Mouse (Mus musculus) urinary bladder, postnatal 4 days (tissue): ENCODE results near the gene Col7a1.

Source experiments
- DNase-seq, 2 experiments: peaks; one replicate each; pipeline ENCODE4 v3.0.0; 2021 to 2022; ENCODE audit warnings: low spot score in 2 of 2

Gene Col7a1

DNA sequence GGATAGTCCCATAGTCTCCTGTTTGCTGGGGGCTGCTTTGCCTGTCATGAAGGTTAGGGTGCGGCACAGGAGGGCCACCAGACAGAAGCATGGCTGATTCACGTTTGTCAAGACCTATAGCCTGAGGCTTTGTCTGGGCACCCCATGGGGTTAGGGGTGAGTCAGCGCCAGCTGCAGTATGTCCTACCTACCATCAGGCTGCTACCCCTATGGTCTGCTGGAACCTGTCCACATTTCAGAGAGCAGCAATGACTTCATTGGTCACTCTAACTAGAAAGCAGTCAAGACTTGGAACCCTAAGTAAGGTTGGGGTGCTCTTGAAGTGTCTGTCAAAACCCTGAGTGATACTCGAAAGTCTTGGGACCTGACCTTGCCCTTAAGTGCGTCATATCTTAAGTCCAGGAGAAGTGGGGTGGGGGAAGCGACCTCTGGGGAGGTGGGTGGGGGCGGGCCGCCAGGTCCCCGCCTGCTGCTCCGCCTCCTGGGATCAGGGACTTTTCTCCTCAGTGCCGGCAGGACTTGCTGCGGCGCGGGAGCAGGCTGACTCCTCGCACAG, at the start of gene Col7a1:
Col7a1 (plus strand) TSS at position 506 of the 556 bp plus-strand sequence.
- DNase-seq, result no peak

DNA sequence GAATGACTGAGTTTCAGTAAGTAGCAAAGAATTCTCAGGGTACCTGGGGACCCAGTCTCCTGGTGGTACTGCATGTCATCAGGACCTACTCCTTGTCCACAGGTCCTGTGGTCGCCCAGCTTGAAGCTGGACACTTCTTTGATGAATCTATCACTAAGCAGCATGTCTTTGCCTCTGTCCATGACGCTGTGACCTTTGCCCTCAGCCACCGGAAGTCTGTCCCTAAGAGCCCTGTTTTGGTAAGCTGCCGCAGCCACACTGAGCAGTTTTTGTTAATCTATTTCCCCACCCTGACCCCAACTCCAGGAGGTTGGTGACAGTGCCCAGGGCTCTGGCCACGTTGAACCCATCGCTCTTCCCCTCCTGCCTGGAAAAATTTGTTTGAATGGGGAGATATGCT, 41.1 kb upstream of the Col7a1 start:
- no peak for DNase-seq

DNA sequence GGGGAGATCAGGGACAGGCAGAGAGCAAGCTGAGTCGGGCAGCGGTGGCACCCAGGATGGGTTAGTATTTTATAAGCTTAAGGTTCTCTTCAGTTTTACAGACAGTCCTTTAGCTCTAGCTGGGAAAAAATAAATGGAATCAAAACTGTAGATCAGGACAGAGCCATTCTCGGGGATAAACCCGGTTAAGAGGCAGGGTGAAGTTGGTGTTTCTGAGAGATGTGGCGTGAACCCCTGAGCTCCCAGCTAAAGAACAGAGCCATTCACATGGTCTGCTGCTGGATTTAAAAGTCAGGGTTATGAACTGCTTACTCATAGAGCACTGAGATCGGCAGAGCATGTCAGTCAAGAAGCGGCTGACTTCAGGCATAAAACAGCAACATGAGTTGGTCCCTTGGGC, 40.2 kb upstream of the Col7a1 start:
- DNase-seq, result no peak

GRCm38 (mm10) chr9:108913621-108914020, 39.8 kb upstream of the Col7a1 start:
- no peak for DNase-seq

DNA sequence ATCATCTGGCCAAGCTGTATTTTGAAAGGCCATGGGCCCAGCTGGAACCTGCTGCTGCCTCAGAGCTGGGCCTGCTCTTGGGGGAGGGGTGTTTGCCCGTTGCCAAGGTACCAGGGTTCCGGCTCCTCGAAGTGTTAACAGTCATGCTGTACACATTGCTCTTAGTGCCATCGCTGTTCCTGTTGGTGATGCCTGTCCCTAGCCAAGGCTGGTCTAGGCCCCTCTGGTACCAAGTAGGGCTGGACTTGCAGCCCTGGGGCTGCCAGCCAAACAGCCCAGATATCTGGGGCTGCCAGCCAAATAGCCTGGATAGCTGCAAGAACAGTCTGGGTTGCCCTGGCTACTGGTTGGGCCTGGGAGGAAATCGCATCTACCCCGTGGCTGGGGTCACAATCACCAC, 38.9 kb upstream of the Col7a1 start, which contains the start of gene Tmem89:
Tmem89 (plus strand) TSS at position 129 of the 400 bp plus-strand sequence.
- DNase-seq, result no peak

DNA sequence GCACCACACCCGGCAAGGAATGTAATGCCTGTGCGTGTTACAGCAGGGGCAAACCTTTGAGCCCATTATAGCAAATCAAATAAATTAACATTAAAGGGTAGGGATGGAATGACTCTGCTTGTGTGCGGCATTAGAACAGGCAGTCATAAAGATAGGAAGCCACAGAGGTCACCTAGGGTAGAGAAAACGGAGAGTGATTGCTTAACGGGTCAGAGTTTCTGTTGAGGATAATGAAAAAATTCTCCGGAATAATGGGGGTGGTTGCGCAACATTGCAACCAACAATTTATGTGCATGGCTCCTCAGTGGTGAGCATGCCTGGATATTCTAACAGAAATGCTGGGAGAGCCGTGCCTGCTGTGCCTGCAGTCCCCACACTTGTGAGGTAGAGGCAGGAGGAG, 27.5 kb upstream of the Col7a1 start:
- DNase-seq, result no peak

GRCm38 (mm10) chr9:108928424-108928823, 25.0 kb upstream of the Col7a1 start:
- DNase-seq, result no peak

DNA sequence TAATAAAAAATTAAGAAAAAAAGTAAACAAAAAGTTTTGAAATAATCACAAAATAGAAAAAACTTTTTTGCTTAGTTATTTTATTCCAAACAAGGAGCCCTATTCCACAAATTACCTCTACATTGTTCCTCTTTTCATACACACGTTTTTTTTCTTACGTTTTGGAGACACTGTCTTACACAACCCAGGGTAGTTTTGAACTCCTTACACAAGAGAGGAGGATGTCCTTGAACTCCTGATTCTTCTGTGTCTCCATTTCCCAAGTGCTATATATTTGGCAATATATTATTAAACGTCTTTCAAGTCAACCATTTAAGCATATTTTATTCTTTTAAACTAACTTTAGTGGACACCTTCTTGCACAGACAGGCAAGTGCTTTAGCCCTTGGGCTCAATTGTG, 17.4 kb upstream of the Col7a1 start:
- no peak for DNase-seq

DNA sequence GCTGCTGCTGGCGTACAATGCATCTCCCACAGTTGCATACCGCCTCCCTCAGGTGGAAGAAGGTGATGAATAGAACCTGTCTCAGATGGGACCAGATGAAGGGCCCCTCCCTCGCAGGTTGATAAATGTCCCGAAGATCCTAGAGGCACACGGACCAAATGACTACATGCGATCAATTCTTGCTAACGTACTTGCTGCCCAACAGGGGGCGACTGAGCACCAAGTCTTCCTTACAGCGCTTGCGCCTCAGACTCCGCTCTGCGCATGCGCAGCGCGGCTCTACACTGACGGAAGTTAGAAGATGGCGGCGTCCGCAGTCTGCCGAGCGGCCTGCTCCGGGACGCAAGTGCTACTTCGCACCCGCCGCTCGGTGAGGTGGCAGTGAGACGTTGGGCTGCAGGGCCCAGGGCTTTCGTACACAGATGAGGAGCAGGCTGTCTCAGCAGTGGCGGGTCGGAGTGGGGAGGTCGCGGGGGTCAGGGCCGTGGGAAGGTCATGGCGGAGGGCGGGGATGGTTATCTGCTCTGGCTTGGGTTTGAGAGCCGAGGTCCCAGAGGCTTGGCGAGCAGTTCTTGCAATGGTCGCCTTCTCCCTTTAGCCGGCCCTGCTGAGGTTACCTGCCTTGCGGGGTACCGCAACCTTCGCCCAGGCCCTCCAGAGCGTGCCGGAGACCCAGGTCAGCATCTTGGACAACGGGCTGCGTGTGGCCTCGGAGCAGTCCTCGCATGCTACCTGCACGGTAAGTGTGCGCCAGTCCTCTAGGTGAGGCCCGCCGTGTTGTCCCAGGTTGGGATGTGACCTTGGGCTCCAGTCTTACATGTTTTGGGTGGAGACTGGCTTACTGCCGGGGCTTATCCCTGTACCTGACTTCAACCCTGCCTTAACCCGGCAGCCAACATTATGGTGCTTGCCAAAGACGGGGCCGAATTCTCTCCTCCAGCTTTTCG, 16.7 kb upstream of the Col7a1 start, which contains the start of gene Uqcrc1:
Uqcrc1 (plus strand) TSS at position 216 of the 947 bp plus-strand sequence.
- DNase-seq, result peak; percentile 90 to 95

DNA sequence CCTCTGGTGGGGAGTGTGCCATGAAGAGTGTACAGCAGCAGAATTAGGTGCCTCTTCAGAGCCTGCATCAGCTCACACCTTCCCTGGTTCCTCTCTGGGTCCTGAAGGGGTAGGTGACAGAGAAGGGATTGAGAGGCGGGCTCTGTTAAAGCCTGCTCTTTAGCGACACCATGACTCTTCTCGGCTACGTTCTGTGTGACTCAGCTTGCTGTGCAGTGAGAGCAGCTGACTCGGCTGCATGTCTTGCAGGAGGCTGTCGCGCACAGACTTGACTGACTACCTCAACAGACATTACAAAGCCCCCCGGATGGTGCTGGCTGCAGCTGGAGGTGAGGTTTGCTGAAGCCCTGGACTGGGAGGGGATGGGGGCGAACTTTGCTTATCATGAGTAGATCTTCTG, 8.3 kb upstream of the Col7a1 start:
- no peak for DNase-seq

- no peak for DNase-seq
Measured at GRCm38 (mm10) chr9:108945608-108946007, 7.8 kb upstream of the Col7a1 start.

GRCm38 (mm10) chr9:108949231-108949966, 4.0 kb upstream of the Col7a1 start:
- peak in 1 of 2 experiments; percentile 50 for DNase-seq

DNA sequence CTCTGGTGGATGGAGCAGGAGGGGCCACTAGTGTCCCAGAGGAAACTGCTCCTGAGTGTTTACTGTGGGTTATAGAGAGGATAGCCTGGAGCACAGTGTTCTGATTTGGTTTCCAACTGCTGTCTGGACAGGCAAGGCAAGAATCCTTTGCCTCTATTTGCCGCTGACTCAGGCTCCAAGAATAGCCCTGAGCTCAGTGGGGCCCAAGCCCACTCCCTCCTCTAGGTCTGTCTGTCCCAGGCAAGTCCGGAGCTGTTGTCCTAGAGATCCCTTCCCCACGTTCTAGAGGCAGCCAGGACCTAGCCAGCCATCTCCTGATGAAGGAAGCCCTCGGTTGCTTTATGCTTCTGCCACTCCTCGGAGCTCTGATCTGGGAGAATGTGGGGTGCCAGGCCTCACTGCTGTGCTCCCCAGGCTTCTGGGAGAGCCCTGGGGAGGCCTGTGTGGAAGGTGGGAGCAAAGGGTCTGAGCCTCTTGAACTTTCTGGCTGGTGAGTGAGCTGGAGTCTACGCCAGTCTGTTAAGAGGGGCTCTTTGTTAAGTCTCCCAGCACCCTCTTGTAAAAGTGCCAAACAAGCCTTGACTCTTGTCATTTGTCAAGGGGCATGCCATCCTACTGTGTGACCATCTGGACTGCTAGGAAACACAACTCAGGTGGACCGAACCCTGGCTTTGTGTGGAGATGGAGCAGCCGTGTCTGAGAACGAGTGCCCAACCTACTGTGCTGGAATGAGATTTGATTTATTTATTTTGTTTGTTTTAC, 3.2 kb upstream of the Col7a1 start:
- DNase-seq, result no peak

- DNase-seq, result no peak
Measured at GRCm38 (mm10) chr9:108955241-108955640, 1.9 kb downstream of the Col7a1 start.

DNA sequence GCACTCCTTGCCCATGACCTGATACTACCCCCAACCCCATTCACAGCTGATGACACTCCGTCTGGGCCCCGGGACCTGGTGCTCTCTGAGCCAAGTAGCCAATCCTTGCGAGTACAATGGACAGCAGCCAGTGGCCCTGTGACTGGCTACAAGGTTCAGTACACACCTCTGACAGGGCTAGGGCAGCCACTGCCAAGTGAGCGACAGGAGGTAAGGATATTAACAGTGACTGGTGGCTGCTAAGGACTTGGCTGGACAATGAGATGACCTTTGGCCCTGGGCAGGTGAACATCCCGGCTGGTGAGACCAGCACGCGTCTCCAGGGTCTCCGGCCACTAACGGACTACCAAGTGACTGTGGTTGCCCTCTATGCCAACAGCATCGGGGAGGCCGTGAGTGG, 2.5 kb downstream of the Col7a1 start:
- DNase-seq, result no peak

DNA sequence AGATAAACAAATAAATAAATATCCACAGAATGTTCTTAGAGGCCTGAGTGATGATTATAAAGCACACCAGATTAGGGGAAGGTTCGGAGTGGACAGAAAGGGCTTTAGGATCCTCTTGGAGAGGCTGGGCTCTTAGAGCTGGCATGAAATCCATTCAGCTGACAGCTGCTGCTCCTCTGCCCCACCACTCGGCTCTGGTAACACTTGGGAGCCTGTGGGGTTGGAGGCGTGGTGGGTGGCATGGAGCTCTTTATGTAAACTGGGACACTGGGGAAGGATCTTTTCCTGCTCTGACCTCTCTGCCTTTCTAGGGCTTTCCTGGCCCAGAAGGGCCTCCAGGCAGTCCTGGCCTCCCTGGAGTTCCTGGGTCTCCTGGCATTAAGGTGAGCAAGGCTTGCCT, 10.2 kb downstream of the Col7a1 start:
- no peak for DNase-seq

GRCm38 (mm10) chr9:108964338-108964737, 11.0 kb downstream of the Col7a1 start:
- DNase-seq, result no peak

DNA sequence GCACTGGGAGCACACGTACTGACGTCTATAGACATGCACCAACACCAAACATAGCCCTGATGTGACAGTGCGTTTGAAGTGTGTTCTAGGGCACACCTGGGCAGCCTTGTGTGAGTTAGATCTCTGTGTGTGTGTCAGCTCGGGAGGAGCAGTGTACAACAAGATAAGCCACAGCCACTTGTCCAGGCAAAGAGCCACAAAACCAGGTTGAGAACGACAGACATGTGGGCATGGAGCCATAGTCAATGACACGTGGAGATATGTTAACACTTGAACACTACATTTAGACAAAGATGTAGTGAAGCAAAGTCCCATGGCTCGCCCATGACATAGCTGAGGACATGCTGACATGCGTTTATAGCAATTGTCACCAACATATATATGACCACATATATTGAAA, 17.2 kb downstream of the Col7a1 start:
- no peak for DNase-seq

DNA sequence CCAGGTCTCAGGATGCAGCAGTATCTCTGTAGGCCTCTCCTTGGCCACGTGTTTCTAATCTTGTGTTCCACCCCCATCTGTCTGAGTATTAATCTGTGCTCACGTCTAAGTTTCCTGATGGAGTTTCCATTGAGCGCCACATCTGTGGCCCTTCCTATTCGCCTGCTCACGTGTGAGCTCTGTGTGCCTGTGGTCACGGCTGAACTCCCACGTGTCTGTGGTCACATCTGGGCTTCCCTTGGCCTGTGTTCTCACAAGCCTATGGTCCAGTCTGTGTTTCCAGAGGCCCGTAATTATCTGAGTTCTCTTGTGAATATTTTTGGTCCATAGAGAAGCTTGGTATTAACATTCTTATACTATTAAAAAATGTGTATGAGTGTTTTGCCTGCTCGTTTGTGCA, 23.1 kb downstream of the Col7a1 start:
- no peak for DNase-seq

- no peak for DNase-seq
Measured at GRCm38 (mm10) chr9:108977966-108978365, 24.6 kb downstream of the Col7a1 start.

DNA sequence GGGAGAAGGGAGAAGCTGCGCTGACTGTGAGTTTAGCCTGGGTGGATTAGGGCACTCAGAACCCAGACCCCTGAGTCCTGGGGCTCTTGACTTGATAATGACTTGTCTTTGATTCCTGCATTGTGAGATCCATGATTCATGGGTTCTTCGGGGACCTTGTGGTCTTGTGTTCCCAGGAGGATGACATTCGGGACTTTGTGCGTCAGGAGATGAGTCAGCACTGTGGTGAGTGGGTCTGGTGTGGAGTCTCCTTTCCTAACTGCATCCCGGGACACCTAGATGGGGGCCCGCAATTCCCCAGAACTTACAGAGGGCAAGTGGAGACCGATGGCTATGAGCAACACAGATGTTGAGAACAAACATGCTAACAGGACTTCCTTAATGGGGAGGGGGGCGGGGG, 29.1 kb downstream of the Col7a1 start:
- DNase-seq, result no peak

GRCm38 (mm10) chr9:108983209-108983608, 29.8 kb downstream of the Col7a1 start:
- no peak for DNase-seq
